Mouse (Mus musculus): Measurements from ENCODE around the gene Crtc3. TPM values are rescaled to one million over a fixed set of nuclear protein-coding genes. Genes with fewer than 3 reads are reported as not detected.

Crtc3 gene
- polyA plus RNA-seq, 2 experiments, result 1.9 to 2.4 TPM

DNA sequence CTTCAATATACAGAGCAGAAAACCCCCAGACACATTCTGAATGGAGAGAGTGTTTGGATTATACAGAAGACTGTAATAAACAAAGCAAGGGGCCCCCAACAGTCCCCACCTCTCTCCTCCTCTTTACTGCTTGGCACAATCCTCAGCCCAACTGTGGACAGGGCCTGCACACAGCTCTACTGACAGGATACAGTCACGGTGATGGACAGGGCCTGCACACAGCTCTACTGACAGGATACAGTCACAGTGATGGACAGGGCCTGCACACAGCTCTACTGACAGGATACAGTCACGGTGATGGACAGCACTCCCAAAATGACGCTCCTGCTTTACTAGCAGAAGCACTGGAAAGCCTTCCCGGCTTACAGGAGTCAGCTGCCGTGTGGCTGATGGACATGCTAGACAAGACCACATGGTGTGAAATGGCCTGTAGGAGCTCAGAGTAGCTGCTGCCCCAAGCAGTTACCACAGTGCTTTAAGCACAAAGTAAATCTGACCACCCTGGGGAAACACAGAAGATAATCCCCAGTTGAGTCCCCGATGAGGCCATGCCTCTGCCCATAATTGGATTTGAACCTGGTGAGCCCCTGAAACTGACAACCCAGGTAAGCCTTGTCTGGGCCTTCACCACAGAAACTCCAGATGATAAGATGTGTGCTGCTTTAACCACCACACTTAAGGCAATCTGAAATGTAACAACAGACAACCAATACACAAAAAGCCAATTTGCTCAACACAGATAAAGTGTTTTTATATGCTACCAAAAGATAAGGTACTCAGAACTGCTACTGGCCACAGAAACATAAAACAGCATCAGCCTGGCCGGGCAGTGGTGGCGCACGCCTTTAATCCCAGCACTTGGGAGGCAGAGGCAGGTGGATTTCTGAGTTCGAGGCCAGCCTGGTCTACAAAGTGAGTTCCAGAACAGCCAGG lies 42.3 kb downstream of the Crtc3 start:
- ATAC-seq (ENCODE audit: insufficient read depth) (peak; percentile 79), DNase-seq (ENCODE audit: low read depth in 3 of 3, low spot score in 3 of 3) (peak in 1 of 3 experiments; percentile 41)
- Histone ChIP-seq H3K9me3 (ENCODE audit: control insufficient read depth, low read length) (no peaks in the 10 kb centered on the region), H3K4me1 (replicated peaks; ENCODE audit: control insufficient read depth in 2 of 2, insufficient read depth in 2 of 2, low read length in 1 of 2) (peaks cover 11 to 39% of the 10 kb centered on the region in 2 experiments), H3K27me3 (ENCODE audit: control insufficient read depth, insufficient read depth, low read length) (no peaks in the 10 kb centered on the region), H3K9ac (replicated peaks) (no peak overlapping the region), H3K27ac (no peak overlapping the region), H3K4me2 (ENCODE audit: low read depth) (no peak overlapping the region), H3K4me3 (ENCODE audit: insufficient read depth in 1 of 2, low read depth in 2 of 2, low read length in 2 of 2) (no peak overlapping the region), H3K36me3 (replicated peaks; ENCODE audit: control insufficient read depth, insufficient read depth, low read depth) (no peaks in the 10 kb centered on the region)
- 30% methylated on average over 10 of the region's 10 CpGs for WGBS (ENCODE audit: insufficient replicate concordance)
- TF ChIP-seq EP300 (IDR thresholded peaks at IDR 0.05; ENCODE audit: low read depth) (peak; percentile 82), CTCF (IDR thresholded peaks at IDR 0.05; ENCODE audit: low read depth) (no peak)

DNA sequence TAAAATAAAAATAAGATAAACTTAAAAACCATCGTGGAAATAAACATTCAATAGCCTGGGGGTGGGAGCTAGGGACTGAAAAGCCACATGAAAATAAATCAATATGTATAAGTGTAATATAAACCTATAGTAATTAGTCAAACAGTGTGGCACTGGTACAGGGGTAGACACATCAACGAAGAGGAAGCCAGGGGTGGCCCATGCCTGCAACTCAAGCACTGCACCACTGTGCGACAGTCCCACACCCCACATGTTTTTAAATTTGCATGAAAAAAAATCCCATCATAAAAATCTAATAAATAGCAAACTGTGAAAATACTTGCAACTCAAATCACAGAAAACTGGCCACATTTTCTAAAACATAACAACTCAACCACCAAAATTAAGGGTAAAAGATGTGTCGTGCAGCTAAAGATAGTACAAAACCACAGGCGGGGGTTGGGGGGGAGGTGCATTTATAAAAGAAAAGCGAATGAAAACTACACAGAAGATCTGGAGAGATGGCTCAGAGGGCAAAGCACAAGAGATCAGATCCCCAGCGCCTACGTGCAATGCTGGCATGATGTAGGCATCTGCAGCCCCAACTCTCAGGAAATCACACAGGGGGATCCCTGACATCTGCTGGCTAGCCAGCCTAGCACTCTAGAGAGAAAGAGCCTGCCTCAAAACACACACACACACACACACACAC lies 45.6 kb downstream of the Crtc3 start:
- ATAC-seq (ENCODE audit: insufficient read depth) (no peak), DNase-seq (ENCODE audit: low read depth in 3 of 3, low spot score in 3 of 3) (no peak)
- H3K4me1 ChIP-seq (replicated peaks; ENCODE audit: control insufficient read depth in 2 of 2, insufficient read depth in 2 of 2, low read length in 1 of 2), result peaks cover 11 to 50% of the 10 kb centered on the region in 2 experiments
- no peak overlapping the region for H3K4me2 ChIP-seq (ENCODE audit: low read depth)
- H3K27me3 ChIP-seq (ENCODE audit: control insufficient read depth, insufficient read depth, low read length), result no peaks in the 10 kb centered on the region
- WGBS (ENCODE audit: insufficient replicate concordance), result 12% methylated on average over 8 of the region's 8 CpGs
- no peak overlapping the region for H3K4me3 ChIP-seq (ENCODE audit: insufficient read depth in 1 of 2, low read depth in 2 of 2, low read length in 2 of 2)
- no peak overlapping the region for H3K27ac ChIP-seq
- no peak overlapping the region for H3K9ac ChIP-seq (replicated peaks)
- H3K9me3 ChIP-seq (ENCODE audit: control insufficient read depth, low read length), result no peaks in the 10 kb centered on the region
- no peaks in the 10 kb centered on the region for H3K36me3 ChIP-seq (replicated peaks; ENCODE audit: control insufficient read depth, insufficient read depth, low read depth)
- TF ChIP-seq EP300 (IDR thresholded peaks at IDR 0.05; ENCODE audit: low read depth), result no peak
- TF ChIP-seq CTCF (IDR thresholded peaks at IDR 0.05; ENCODE audit: low read depth), result no peak

DNA sequence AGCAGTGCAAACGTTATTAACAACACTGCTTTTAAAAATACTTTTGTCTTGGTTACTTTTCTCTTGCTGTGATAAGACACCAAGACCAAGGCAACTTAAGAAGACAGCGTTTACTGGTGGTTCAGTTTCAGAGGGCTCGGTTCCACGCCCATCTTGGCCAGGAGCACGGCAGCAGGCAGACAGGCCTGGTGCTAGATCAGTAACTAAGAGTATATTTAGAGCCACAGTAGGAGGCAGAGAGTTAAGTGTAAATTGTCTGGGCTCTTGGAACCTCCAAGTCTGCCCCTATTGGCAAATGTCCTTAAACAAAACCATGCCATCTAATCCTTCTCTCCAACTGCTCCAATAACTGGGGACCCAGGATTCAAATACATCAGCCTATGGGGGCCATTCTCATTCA lies 46.1 kb downstream of the Crtc3 start:
- no peak for TF ChIP-seq EP300 (IDR thresholded peaks at IDR 0.05; ENCODE audit: low read depth)
- no peak for TF ChIP-seq CTCF (IDR thresholded peaks at IDR 0.05; ENCODE audit: low read depth)
- Histone ChIP-seq H3K4me1 (replicated peaks; ENCODE audit: control insufficient read depth in 2 of 2, insufficient read depth in 2 of 2, low read length in 1 of 2) (peaks cover 11 to 52% of the 10 kb centered on the region in 2 experiments), H3K4me3 (ENCODE audit: insufficient read depth in 1 of 2, low read depth in 2 of 2, low read length in 2 of 2) (no peak overlapping the region), H3K27ac (no peak overlapping the region), H3K9ac (replicated peaks) (no peak overlapping the region), H3K4me2 (ENCODE audit: low read depth) (no peak overlapping the region), H3K36me3 (replicated peaks; ENCODE audit: control insufficient read depth, insufficient read depth, low read depth) (no peaks in the 10 kb centered on the region), H3K27me3 (ENCODE audit: control insufficient read depth, insufficient read depth, low read length) (no peaks in the 10 kb centered on the region), H3K9me3 (ENCODE audit: control insufficient read depth, low read length) (no peaks in the 10 kb centered on the region)
- 18% methylated on average over 5 of the region's 5 CpGs for WGBS (ENCODE audit: insufficient replicate concordance)
- ATAC-seq (ENCODE audit: insufficient read depth) (no peak), DNase-seq (ENCODE audit: low read depth in 3 of 3, low spot score in 3 of 3) (no peak)

DNA sequence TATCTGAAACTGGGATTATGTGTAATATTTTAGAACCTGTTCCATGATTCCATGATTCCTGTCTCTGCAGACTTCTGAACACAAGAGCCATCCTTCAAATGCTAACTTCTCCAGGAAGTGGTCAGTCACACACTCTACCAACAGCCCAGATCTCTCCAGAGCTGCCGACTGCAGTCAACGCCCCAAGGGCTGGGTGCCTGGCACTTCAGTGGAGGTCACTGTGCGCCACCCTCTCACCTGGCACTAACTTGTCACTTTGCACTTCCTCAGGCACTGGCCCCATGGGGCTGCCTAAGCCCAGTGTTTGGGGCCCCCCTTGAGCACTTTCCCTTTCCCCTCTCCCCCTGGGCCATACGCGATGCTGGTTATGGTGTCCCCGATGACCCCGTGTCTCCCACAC lies 46.8 kb downstream of the Crtc3 start:
- DNase-seq (ENCODE audit: low read depth in 3 of 3, low spot score in 3 of 3) (no peak), ATAC-seq (ENCODE audit: insufficient read depth) (no peak)
- Histone ChIP-seq H3K4me2 (ENCODE audit: low read depth) (no peak overlapping the region), H3K9me3 (ENCODE audit: control insufficient read depth, low read length) (no peaks in the 10 kb centered on the region), H3K4me1 (replicated peaks; ENCODE audit: control insufficient read depth in 2 of 2, insufficient read depth in 2 of 2, low read length in 1 of 2) (peaks cover 7 to 50% of the 10 kb centered on the region in 2 experiments; a peak in 3 of 4 replicates), H3K27me3 (ENCODE audit: control insufficient read depth, insufficient read depth, low read length) (no peaks in the 10 kb centered on the region), H3K27ac (no peak overlapping the region), H3K9ac (replicated peaks) (no peak overlapping the region), H3K4me3 (ENCODE audit: insufficient read depth in 1 of 2, low read depth in 2 of 2, low read length in 2 of 2) (no peak overlapping the region), H3K36me3 (replicated peaks; ENCODE audit: control insufficient read depth, insufficient read depth, low read depth) (no peaks in the 10 kb centered on the region)
- 49% methylated on average over 7 of the region's 7 CpGs for WGBS (ENCODE audit: insufficient replicate concordance)
- TF ChIP-seq CTCF (IDR thresholded peaks at IDR 0.05; ENCODE audit: low read depth), result no peak
- TF ChIP-seq EP300 (IDR thresholded peaks at IDR 0.05; ENCODE audit: low read depth), result no peak

DNA sequence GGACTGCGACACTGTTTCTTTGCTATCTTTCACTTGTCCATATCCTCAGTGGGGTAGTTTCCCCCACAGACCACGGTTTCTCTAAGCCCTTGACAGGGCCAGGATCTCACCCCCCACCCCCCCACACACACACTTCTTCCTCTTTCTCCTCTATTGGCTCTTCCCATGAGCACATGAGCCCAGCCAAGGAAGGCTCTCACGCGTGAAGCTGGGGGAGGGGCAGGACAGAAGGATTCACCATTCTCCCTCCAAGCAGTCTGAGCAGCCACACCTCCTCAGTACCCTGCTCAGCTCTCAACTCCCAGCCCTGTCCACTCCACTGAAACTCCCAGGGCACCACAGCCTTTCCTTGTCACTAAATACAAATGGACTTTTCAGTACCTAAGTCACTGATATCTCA lies 47.2 kb downstream of the Crtc3 start:
- Histone ChIP-seq H3K9ac (replicated peaks) (no peak overlapping the region), H3K27me3 (ENCODE audit: control insufficient read depth, insufficient read depth, low read length) (no peaks in the 10 kb centered on the region), H3K4me3 (ENCODE audit: insufficient read depth in 1 of 2, low read depth in 2 of 2, low read length in 2 of 2) (no peak overlapping the region), H3K27ac (no peak overlapping the region), H3K36me3 (replicated peaks; ENCODE audit: control insufficient read depth, insufficient read depth, low read depth) (no peaks in the 10 kb centered on the region), H3K9me3 (ENCODE audit: control insufficient read depth, low read length) (no peaks in the 10 kb centered on the region), H3K4me2 (ENCODE audit: low read depth) (no peak overlapping the region), H3K4me1 (replicated peaks; ENCODE audit: control insufficient read depth in 2 of 2, insufficient read depth in 2 of 2, low read length in 1 of 2) (peaks cover 10 to 49% of the 10 kb centered on the region in 2 experiments)
- TF ChIP-seq EP300 (IDR thresholded peaks at IDR 0.05; ENCODE audit: low read depth) (no peak), CTCF (IDR thresholded peaks at IDR 0.05; ENCODE audit: low read depth) (no peak)
- DNase-seq (ENCODE audit: low read depth in 3 of 3, low spot score in 3 of 3), result no peak
- no peak for ATAC-seq (ENCODE audit: insufficient read depth)
- WGBS (ENCODE audit: insufficient replicate concordance), result 17% methylated on average over 4 of the region's 4 CpGs
